ENCODE assay signal across 23 mouse cellular contexts in the genomic region with DNA sequence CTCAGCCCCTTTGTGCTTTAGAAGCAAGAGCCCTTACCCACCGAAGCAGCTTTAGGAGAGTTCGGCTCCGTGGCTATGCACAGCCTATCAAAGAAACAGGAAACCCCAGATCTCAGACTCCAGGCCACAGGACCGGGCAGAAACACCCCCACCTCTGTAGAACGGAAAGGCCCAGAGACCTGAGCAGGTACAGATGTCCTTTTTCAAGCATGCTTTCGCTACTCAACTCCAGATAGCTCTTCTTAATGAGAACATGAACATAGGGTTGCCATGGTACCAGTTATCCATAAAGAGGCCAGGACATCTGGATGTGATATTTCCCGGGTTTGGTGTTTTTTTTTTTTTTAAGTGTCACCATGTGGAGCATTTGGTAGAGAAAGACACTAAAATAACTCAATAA.
A peak's percentile ranks its signal among the peaks of the same experiment; 100 is the strongest.
DNase-seq lines count a peak whose midpoint lies in the region; ATAC-seq and TF ChIP-seq lines count a peak whose summit lies in the region.
"Had no signal": no experiment of that assay in that cellular context is flagged by ENCODE, and none has a peak within 500 bp of the region (broad histone marks: within the 10 kb centered on the region; RNA-seq: fewer than 3 reads in every experiment).

No protein-coding gene starts in this region.

- WGBS in forebrain, postnatal 0 days, result 74% methylated on average over 7 of the region's 7 CpGs
- WGBS in forebrain, embryonic 15.5 days, result 83% methylated on average over 7 of the region's 7 CpGs
- 50% methylated on average over 7 of the region's 7 CpGs for WGBS in embryonic facial prominence, embryonic 10.5 days
- WGBS in embryonic facial prominence, embryonic 15.5 days, result 23% methylated on average over 7 of the region's 7 CpGs
- WGBS in limb, embryonic 13.5 days, result 16% methylated on average over 7 of the region's 7 CpGs
- 67% methylated on average over 7 of the region's 7 CpGs for WGBS in heart, adult 2 months

- no peaks in the 10 kb centered on the region for H3K9me3 ChIP-seq in forebrain, postnatal 0 days (ENCODE audit: low read length)
- H3K9me3 ChIP-seq in forebrain, embryonic 15.5 days, result no peaks in the 10 kb centered on the region
- no peaks in the 10 kb centered on the region for H3K9me3 ChIP-seq in embryonic facial prominence, embryonic 10.5 days
- no peaks in the 10 kb centered on the region for H3K9me3 ChIP-seq in embryonic facial prominence, embryonic 15.5 days (replicated peaks)
- H3K9me3 ChIP-seq in limb, embryonic 13.5 days, result no peaks in the 10 kb centered on the region
- H3K9me3 ChIP-seq: hindbrain, embryonic 13.5 days; liver, embryonic 13.5 days; megakaryocyte, embryonic 14.5 days; neural tube, embryonic 13.5 days; stomach, embryonic 15.5 days had no signal

- no peaks in the 10 kb centered on the region for H3K27me3 ChIP-seq in forebrain, postnatal 0 days (ENCODE audit: insufficient read depth, low read length)
- no peaks in the 10 kb centered on the region for H3K27me3 ChIP-seq in forebrain, embryonic 15.5 days
- H3K27me3 ChIP-seq in embryonic facial prominence, embryonic 10.5 days (replicated peaks; ENCODE audit: low read depth, poor library complexity, severe bottlenecking), result peaks cover 5% of the 10 kb centered on the region; the same call in 1 of the 2 replicates
- H3K27me3 ChIP-seq in embryonic facial prominence, embryonic 15.5 days, result peaks cover 15% of the 10 kb centered on the region
- peaks cover 92% of the 10 kb centered on the region for H3K27me3 ChIP-seq in limb, embryonic 13.5 days
- H3K27me3 ChIP-seq in heart, adult 2 months (ENCODE audit: control insufficient read depth, insufficient read depth, low read length), result no peaks in the 10 kb centered on the region; the same call in 1 of the 2 replicates
- H3K27me3 ChIP-seq: hindbrain, embryonic 13.5 days; liver, embryonic 13.5 days; neural tube, embryonic 13.5 days; stomach, embryonic 15.5 days had no signal

- H3K4me1 ChIP-seq in forebrain, postnatal 0 days (ENCODE audit: insufficient read depth), result no peaks in the 10 kb centered on the region
- H3K4me1 ChIP-seq in forebrain, embryonic 15.5 days, result no peaks in the 10 kb centered on the region
- H3K4me1 ChIP-seq in embryonic facial prominence, embryonic 10.5 days, result peaks cover 25% of the 10 kb centered on the region
- peaks cover 17% of the 10 kb centered on the region for H3K4me1 ChIP-seq in embryonic facial prominence, embryonic 15.5 days
- peaks cover 27% of the 10 kb centered on the region for H3K4me1 ChIP-seq in limb, embryonic 13.5 days
- no peaks in the 10 kb centered on the region for H3K4me1 ChIP-seq in heart, adult 2 months (ENCODE audit: control insufficient read depth, insufficient read depth, low read length)
- H3K4me1 ChIP-seq: liver, embryonic 13.5 days; stomach, embryonic 15.5 days had no signal

- no peak for TF ChIP-seq CTCF in forebrain, postnatal 0 days (IDR thresholded peaks at IDR 0.05; ENCODE audit: low read depth)
- no peak for TF ChIP-seq CTCF in heart, adult 2 months (IDR thresholded peaks at IDR 0.05)

- TF ChIP-seq POLR2A in heart, adult 2 months (IDR thresholded peaks at IDR 0.05; ENCODE audit: insufficient read depth, low read depth, low read length), result no peak

- no peak for TF ChIP-seq EP300 in heart, adult 2 months (IDR thresholded peaks at IDR 0.05; ENCODE audit: insufficient read depth, low read depth, low read length)

- no peaks in the 10 kb centered on the region for H3K79me2 ChIP-seq in heart, adult 2 months (replicated peaks; ENCODE audit: control insufficient read depth, insufficient read depth, low read length)

- H3K27ac ChIP-seq in forebrain, postnatal 0 days (ENCODE audit: low read depth, low read length), result no peak overlapping the region
- H3K27ac ChIP-seq in forebrain, embryonic 15.5 days (replicated peaks), result no peak overlapping the region
- H3K27ac ChIP-seq in embryonic facial prominence, embryonic 10.5 days (replicated peaks), result peak overlapping the region; percentile 74
- peak overlapping the region; percentile 49; the same call in 1 of the 2 replicates for H3K27ac ChIP-seq in embryonic facial prominence, embryonic 15.5 days (replicated peaks)
- peak overlapping the region; percentile 67; the same call in 1 of the 2 replicates for H3K27ac ChIP-seq in limb, embryonic 13.5 days
- no peak overlapping the region for H3K27ac ChIP-seq in heart, adult 2 months
- H3K27ac ChIP-seq: left cerebral cortex, adult 2 months; liver, embryonic 13.5 days; neural tube, embryonic 13.5 days; stomach, embryonic 15.5 days had no signal

- DNase-seq in forebrain, postnatal 0 days, result peak; percentile 8
- peak; percentile 63 for DNase-seq in embryonic facial prominence, embryonic 10.5 days (ENCODE audit: low spot score)
- no peak for DNase-seq in adrenal gland, adult (ENCODE audit: inconsistent age in 2 of 2, low spot score in 1 of 2)
- DNase-seq in gastrocnemius, adult 18-20 months (ENCODE audit: low spot score), result no peak
- DNase-seq in heart, adult 2 months, result no peak
- DNase-seq: cerebellum, adult 11-12 months; kidney, adult 18-20 months; kidney, postnatal 4 days; layer of hippocampus, adult 9-11 months; liver, embryonic 13.5 days; lung, adult 2 months; thymus, adult 18-20 months; thymus, postnatal 36 days had no signal

- intact Hi-C loops in heart, adult 2 months (cut with DNase I), result no loop called here

- no peak overlapping the region for H3K4me2 ChIP-seq in forebrain, postnatal 0 days (ENCODE audit: low read depth)
- H3K4me2 ChIP-seq in forebrain, embryonic 15.5 days (replicated peaks), result no peak overlapping the region
- H3K4me2 ChIP-seq in embryonic facial prominence, embryonic 15.5 days (replicated peaks), result no peak overlapping the region
- H3K4me2 ChIP-seq in limb, embryonic 13.5 days (replicated peaks), result peak overlapping the region; percentile 43
- H3K4me2 ChIP-seq: heart, embryonic 11.5 days; hindbrain, embryonic 13.5 days; liver, embryonic 13.5 days; neural tube, embryonic 13.5 days; stomach, embryonic 15.5 days had no signal

- no peaks in the 10 kb centered on the region for H3K36me3 ChIP-seq in forebrain, postnatal 0 days (ENCODE audit: insufficient read depth)
- H3K36me3 ChIP-seq in forebrain, embryonic 15.5 days, result no peaks in the 10 kb centered on the region
- H3K36me3 ChIP-seq in embryonic facial prominence, embryonic 10.5 days (replicated peaks), result no peaks in the 10 kb centered on the region
- H3K36me3 ChIP-seq in embryonic facial prominence, embryonic 15.5 days, result no peaks in the 10 kb centered on the region
- H3K36me3 ChIP-seq in limb, embryonic 13.5 days, result no peaks in the 10 kb centered on the region
- H3K36me3 ChIP-seq in heart, adult 2 months (ENCODE audit: control insufficient read depth, insufficient read depth, low read length), result no peaks in the 10 kb centered on the region
- H3K36me3 ChIP-seq: hindbrain, embryonic 13.5 days; liver, embryonic 13.5 days; neural tube, embryonic 13.5 days; stomach, embryonic 15.5 days had no signal

- ATAC-seq in forebrain, postnatal 0 days, result peak; percentile 40; the same call in 1 of the 2 replicates
- no peak for ATAC-seq in forebrain, embryonic 15.5 days (replicated peaks)
- no peak for ATAC-seq in embryonic facial prominence, embryonic 15.5 days (ENCODE audit: insufficient number of reproducible peaks, low FRiP score, low TSS enrichment, low read depth)
- ATAC-seq in limb, embryonic 13.5 days (ENCODE audit: low FRiP score, low read depth), result peak; percentile 62; the same call in 1 of the 2 replicates
- ATAC-seq: inflammation-experienced regulatory T-cells, adult 6 months had no signal

- H3K9ac ChIP-seq in forebrain, postnatal 0 days, result no peak overlapping the region
- no peak overlapping the region for H3K9ac ChIP-seq in forebrain, embryonic 15.5 days (replicated peaks)
- no peak overlapping the region for H3K9ac ChIP-seq in embryonic facial prominence, embryonic 15.5 days
- no peak overlapping the region for H3K9ac ChIP-seq in limb, embryonic 13.5 days
- H3K9ac ChIP-seq in heart, adult 2 months (ENCODE audit: low read depth, low read length), result no peak overlapping the region
- H3K9ac ChIP-seq: hindbrain, embryonic 13.5 days; liver, embryonic 13.5 days; neural tube, embryonic 13.5 days; stomach, embryonic 15.5 days had no signal

- H3K4me3 ChIP-seq in forebrain, postnatal 0 days (ENCODE audit: low read depth, low read length), result no peak overlapping the region
- H3K4me3 ChIP-seq in forebrain, embryonic 15.5 days, result no peak overlapping the region
- H3K4me3 ChIP-seq in embryonic facial prominence, embryonic 10.5 days, result no peak overlapping the region
- no peak overlapping the region for H3K4me3 ChIP-seq in embryonic facial prominence, embryonic 15.5 days (replicated peaks)
- H3K4me3 ChIP-seq in limb, embryonic 13.5 days, result no peak overlapping the region
- H3K4me3 ChIP-seq in heart, adult 2 months, result no peak overlapping the region
- H3K4me3 ChIP-seq: hindbrain, embryonic 13.5 days; left cerebral cortex, adult 2 months; liver, embryonic 13.5 days; megakaryocyte, embryonic 14.5 days; neural tube, embryonic 13.5 days; stomach, embryonic 15.5 days had no signal

Comparison
In these comparisons a context has a peak if more than half of its experiments do, and no peak if none do; other contexts are left out.
1. ATAC-seq: peak in forebrain, postnatal 0 days (single experiment) and limb, embryonic 13.5 days (single experiment); none in forebrain, embryonic 15.5 days (single experiment) and embryonic facial prominence, embryonic 15.5 days (single experiment).
2. DNase-seq: peak in forebrain, postnatal 0 days (single experiment) and embryonic facial prominence, embryonic 10.5 days (single experiment); none in adrenal gland, adult (0 of 2), gastrocnemius, adult 18-20 months (single experiment) and heart, adult 2 months (0 of 2).
3. H3K27ac ChIP-seq: peak in embryonic facial prominence, embryonic 10.5 days (single experiment), embryonic facial prominence, embryonic 15.5 days (single experiment) and limb, embryonic 13.5 days (single experiment); none in forebrain, postnatal 0 days (single experiment), forebrain, embryonic 15.5 days (single experiment) and heart, adult 2 months (single experiment).